ENCODE assay signal across 22 mouse cellular contexts in the genomic region with DNA sequence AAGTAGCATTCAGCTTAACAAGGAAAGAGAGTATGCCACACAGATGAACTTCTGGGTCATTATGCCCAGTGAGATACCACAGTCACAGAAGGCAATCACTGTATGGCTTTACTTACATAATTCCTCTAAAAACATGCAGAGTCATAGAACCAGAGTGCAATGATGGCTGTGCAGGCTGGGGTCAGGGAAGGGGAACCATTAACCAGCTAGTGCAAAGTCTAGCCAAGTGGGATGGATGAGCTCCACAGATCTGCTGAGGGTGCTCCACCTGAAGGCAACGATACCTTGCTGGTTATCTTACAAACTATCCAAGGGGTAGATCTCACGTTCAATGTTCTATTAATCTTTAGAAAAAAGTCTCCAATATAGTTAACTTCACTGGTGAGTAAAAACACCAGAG.
DNase-seq lines count a peak whose midpoint lies in the region; ATAC-seq lines count a peak whose summit lies in the region.
"Had no signal": no experiment of that assay in that cellular context is flagged by ENCODE, and none has a peak within 500 bp of the region (broad histone marks: within the 10 kb centered on the region; RNA-seq: fewer than 3 reads in every experiment).

No protein-coding gene starts in this region.

- DNase-seq in liver: no peak
- peak; percentile 72 for DNase-seq in kidney, postnatal 14 days
- DNase-seq in midbrain, embryonic 11.5 days (ENCODE audit: low spot score, missing footprints): no peak
- no peak for DNase-seq in cerebellum, postnatal 25 days
- DNase-seq: cerebellum, adult 2 months; cerebellum, postnatal 36 days; gastrocnemius, adult 2 months; heart, postnatal 4 days; layer of hippocampus, postnatal 36 days; lung, embryonic 14.5 days; lung, postnatal 36 days; right cerebral cortex, adult 18-20 months; right cerebral cortex, postnatal 4 days; thymus, postnatal 25 days had no signal

- no peak overlapping the region for H3K9ac ChIP-seq in intestine, embryonic 16.5 days (ENCODE audit: low read depth, low read length)
- H3K9ac ChIP-seq in intestine, embryonic 15.5 days: no peak overlapping the region
- no peak overlapping the region for H3K9ac ChIP-seq in liver, embryonic 16.5 days (ENCODE audit: low read depth, low read length)
- no peak overlapping the region for H3K9ac ChIP-seq in midbrain, embryonic 11.5 days (ENCODE audit: low read length)
- H3K9ac ChIP-seq: embryonic facial prominence, embryonic 15.5 days; heart, embryonic 15.5 days; hindbrain, embryonic 15.5 days; lung, embryonic 14.5 days; neural tube, embryonic 15.5 days had no signal

- H3K9me3 ChIP-seq in intestine, embryonic 16.5 days (ENCODE audit: control insufficient read depth, low read length): no peaks in the 10 kb centered on the region
- no peaks in the 10 kb centered on the region for H3K9me3 ChIP-seq in intestine, embryonic 15.5 days
- no peaks in the 10 kb centered on the region for H3K9me3 ChIP-seq in liver, embryonic 16.5 days (replicated peaks; ENCODE audit: control insufficient read depth, low read length)
- H3K9me3 ChIP-seq in midbrain, embryonic 11.5 days (ENCODE audit: control insufficient read depth, low read length): no peaks in the 10 kb centered on the region
- H3K9me3 ChIP-seq: embryonic facial prominence, embryonic 15.5 days; heart, embryonic 15.5 days; hindbrain, embryonic 15.5 days; neural tube, embryonic 15.5 days had no signal

- H3K4me3 ChIP-seq in intestine, embryonic 16.5 days (ENCODE audit: low read length): no peak overlapping the region
- no peak overlapping the region for H3K4me3 ChIP-seq in intestine, embryonic 15.5 days (replicated peaks)
- H3K4me3 ChIP-seq in liver, embryonic 16.5 days (ENCODE audit: low read depth, low read length): no peak overlapping the region
- H3K4me3 ChIP-seq in midbrain, embryonic 11.5 days (ENCODE audit: low read depth, low read length): no peak overlapping the region
- H3K4me3 ChIP-seq: embryonic facial prominence, embryonic 15.5 days; gastrocnemius, adult 2 months; heart, embryonic 15.5 days; hindbrain, embryonic 15.5 days; neural tube, embryonic 15.5 days had no signal

- no peaks in the 10 kb centered on the region for H3K36me3 ChIP-seq in intestine, embryonic 16.5 days (ENCODE audit: control insufficient read depth, insufficient read depth, low read length)
- no peaks in the 10 kb centered on the region for H3K36me3 ChIP-seq in intestine, embryonic 15.5 days
- peaks cover 5% of the 10 kb centered on the region; the same call in 1 of the 2 replicates for H3K36me3 ChIP-seq in liver, embryonic 16.5 days (ENCODE audit: control insufficient read depth, insufficient read depth)
- no peaks in the 10 kb centered on the region for H3K36me3 ChIP-seq in midbrain, embryonic 11.5 days (ENCODE audit: control insufficient read depth, insufficient read depth, low read length)
- H3K36me3 ChIP-seq: embryonic facial prominence, embryonic 15.5 days; heart, embryonic 15.5 days; hindbrain, embryonic 15.5 days; neural tube, embryonic 15.5 days had no signal

- WGBS in intestine, embryonic 16.5 days: 89% methylated on average over 2 of the region's 2 CpGs
- WGBS in intestine, embryonic 15.5 days: 83% methylated on average over 2 of the region's 2 CpGs
- 81% methylated on average over 2 of the region's 2 CpGs for WGBS in liver, embryonic 16.5 days (ENCODE audit: insufficient replicate concordance)
- WGBS in midbrain, embryonic 11.5 days: 95% methylated on average over 2 of the region's 2 CpGs

- no peak overlapping the region for H3K27ac ChIP-seq in intestine, embryonic 16.5 days (ENCODE audit: low read length)
- H3K27ac ChIP-seq in intestine, embryonic 15.5 days: no peak overlapping the region
- H3K27ac ChIP-seq in liver, embryonic 16.5 days (ENCODE audit: low read length): no peak overlapping the region; the same call in 1 of the 2 replicates
- H3K27ac ChIP-seq in midbrain, embryonic 11.5 days (ENCODE audit: low read depth, low read length): no peak overlapping the region
- H3K27ac ChIP-seq: embryonic facial prominence, embryonic 15.5 days; heart, embryonic 15.5 days; hindbrain, embryonic 15.5 days; neural tube, embryonic 15.5 days had no signal

- peak; percentile 23; the same call in 1 of the 2 replicates for ATAC-seq in intestine, embryonic 16.5 days
- no peak for ATAC-seq in intestine, embryonic 15.5 days
- ATAC-seq in liver, embryonic 16.5 days (ENCODE audit: low read depth): peak; percentile 65
- ATAC-seq in midbrain, embryonic 11.5 days (ENCODE audit: low FRiP score): no peak
- ATAC-seq: forebrain, embryonic 14.5 days had no signal

- no peak overlapping the region for H3K4me2 ChIP-seq in intestine, embryonic 16.5 days (ENCODE audit: low read depth, low read length)
- H3K4me2 ChIP-seq in intestine, embryonic 15.5 days (replicated peaks): no peak overlapping the region
- H3K4me2 ChIP-seq in liver, embryonic 16.5 days (ENCODE audit: low read depth, low read length): no peak overlapping the region
- no peak overlapping the region for H3K4me2 ChIP-seq in midbrain, embryonic 11.5 days
- H3K4me2 ChIP-seq: embryonic facial prominence, embryonic 15.5 days; heart, embryonic 15.5 days; hindbrain, embryonic 15.5 days; lung, embryonic 14.5 days; neural tube, embryonic 15.5 days had no signal

- H3K27me3 ChIP-seq in intestine, embryonic 16.5 days (replicated peaks; ENCODE audit: control insufficient read depth, insufficient read depth, low read length): no peaks in the 10 kb centered on the region
- no peaks in the 10 kb centered on the region for H3K27me3 ChIP-seq in intestine, embryonic 15.5 days (replicated peaks)
- H3K27me3 ChIP-seq in liver, embryonic 16.5 days (ENCODE audit: control insufficient read depth, insufficient read depth, low read depth, low read length): no peaks in the 10 kb centered on the region
- no peaks in the 10 kb centered on the region for H3K27me3 ChIP-seq in midbrain, embryonic 11.5 days (ENCODE audit: control insufficient read depth, insufficient read depth, low read length)
- H3K27me3 ChIP-seq: embryonic facial prominence, embryonic 15.5 days; heart, embryonic 15.5 days; hindbrain, embryonic 15.5 days; neural tube, embryonic 15.5 days had no signal

- peaks cover 11% of the 10 kb centered on the region; the same call in 1 of the 2 replicates for H3K4me1 ChIP-seq in intestine, embryonic 16.5 days (ENCODE audit: control insufficient read depth, insufficient read depth, low read length)
- H3K4me1 ChIP-seq in intestine, embryonic 15.5 days (replicated peaks): peaks cover 9% of the 10 kb centered on the region
- H3K4me1 ChIP-seq in liver, embryonic 16.5 days (ENCODE audit: control insufficient read depth, low read depth, low read length): peaks cover 46% of the 10 kb centered on the region
- peaks cover 4% of the 10 kb centered on the region; the same call in 1 of the 2 replicates for H3K4me1 ChIP-seq in midbrain, embryonic 11.5 days (ENCODE audit: control insufficient read depth, insufficient read depth, low read length)
- H3K4me1 ChIP-seq: embryonic facial prominence, embryonic 15.5 days had no signal

Comparison
In these comparisons a context has a peak if more than half of its experiments do, and no peak if none do; other contexts are left out.
1. ATAC-seq: peak in intestine, embryonic 16.5 days (single experiment) and liver, embryonic 16.5 days (single experiment); none in intestine, embryonic 15.5 days (single experiment) and midbrain, embryonic 11.5 days (single experiment).